Mouse (Mus musculus) CH12.LX (cell line): ENCODE data around the gene Lefty2.

Experiments
- CHD2 ChIP-seq: IDR thresholded peaks from 2 replicates; pipeline ENCODE4 v1.6.1; 2011; ENCODE audit warnings: low read length, improper control_type of control experiment
- CTCF ChIP-seq, 2 experiments: IDR thresholded peaks in 1 of 2; conservative IDR thresholded peaks in 1 of 2; 2 replicates each; pipeline ENCODE4 v1.5.1; 2011 to 2012; ENCODE audit warnings: low read depth in 2 of 2, low read length in 2 of 2, improper control_type of control experiment in 1 of 2, inconsistent platforms in 1 of 2, mild to moderate bottlenecking in 1 of 2, moderate library complexity in 1 of 2
- EP300 ChIP-seq: IDR thresholded peaks from 2 replicates; pipeline ENCODE4 v1.6.1; 2011; ENCODE audit warnings: low read length, improper control_type of control experiment
- MAZ ChIP-seq: IDR thresholded peaks from 2 replicates; pipeline ENCODE4 v1.6.1; 2012; ENCODE audit warnings: low read depth, mild to moderate bottlenecking, inconsistent platforms, low read length, improper control_type of control experiment, moderate library complexity
- POLR2A ChIP-seq: IDR thresholded peaks from 2 replicates; pipeline ENCODE4 v1.6.1; 2011; ENCODE audit warnings: low read depth, mild to moderate bottlenecking, improper control_type of control experiment, low read length
- RCOR1 ChIP-seq: conservative IDR thresholded peaks from 2 replicates; pipeline ENCODE4 v1.6.1; 2012; ENCODE audit warnings: low read depth, mild to moderate bottlenecking, inconsistent platforms, low read length, improper control_type of control experiment
- ZC3H11A ChIP-seq: IDR thresholded peaks from 2 replicates; pipeline ENCODE4 v1.6.1; 2012; ENCODE audit warnings: low read depth, mild to moderate bottlenecking, inconsistent platforms, low read length, improper control_type of control experiment

DNA sequence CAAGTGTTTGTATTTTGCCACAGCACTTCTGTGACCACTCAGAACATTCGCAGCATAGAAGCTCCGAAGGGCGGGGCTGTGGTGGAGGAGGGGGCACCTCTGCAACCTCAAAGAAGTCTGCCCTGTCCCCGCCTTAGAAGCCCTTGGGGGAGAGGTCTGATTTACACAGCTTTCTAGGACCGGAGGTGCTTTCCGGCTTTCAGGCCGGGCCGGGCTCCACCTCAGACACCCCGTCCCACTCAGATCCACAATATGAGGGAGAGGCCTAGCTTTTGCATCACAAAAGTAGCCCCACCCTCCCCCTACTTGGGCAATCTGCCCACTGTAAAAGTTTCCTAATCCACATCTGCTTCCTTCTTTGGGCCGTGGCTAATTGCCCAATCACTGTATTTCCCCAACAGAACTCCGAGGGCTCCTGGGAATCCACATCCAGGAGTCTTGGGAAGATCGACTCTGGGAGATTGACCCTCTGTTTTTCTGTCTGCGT, 4.3 kb upstream of the Lefty2 start:
- TF ChIP-seq POLR2A = no peak
- no peak for TF ChIP-seq CTCF (conservative IDR thresholded peaks at IDR 0.05 in 1 of 2, IDR thresholded peaks at IDR 0.05 in 1 of 2; ENCODE audit: low read depth in 2 of 2, low read length in 2 of 2)
- no peak for TF ChIP-seq EP300
- TF ChIP-seq RCOR1 = no peak
- TF ChIP-seq MAZ = 0 out of 2 replicates have a peak, but pooled peaks have one; percentile 39
- TF ChIP-seq CHD2 = no peak
- no peak for TF ChIP-seq ZC3H11A
